Mouse (Mus musculus): ENCODE measurements around the gene Spen.

- TF ChIP-seq CTCF (IDR thresholded peaks at IDR 0.05; ENCODE audit: extremely low read depth, insufficient read depth, low read length) (no peak), POLR2A (IDR thresholded peaks at IDR 0.05; ENCODE audit: extremely low read depth, insufficient read depth, low read length) (no peak)
These were observed 111.3 kb downstream of the Spen start for GRCm38 (mm10) chr4:141426796-141427745.
